Mouse (Mus musculus) liver, postnatal 0 days (tissue): ENCODE results near the gene Cdkl2.

ENCODE experiments used
- CTCF ChIP-seq: sonication (generic); IDR thresholded peaks from 2 replicates; pipeline ENCODE4 v1.5.1; 2016; ENCODE audit warnings: antibody characterized with exemption, low read depth
- EP300 ChIP-seq: IDR thresholded peaks from 2 replicates; pipeline ENCODE4 v1.6.1; 2016; ENCODE audit warnings: antibody characterized with exemption, low read depth, mild to moderate bottlenecking

DNA sequence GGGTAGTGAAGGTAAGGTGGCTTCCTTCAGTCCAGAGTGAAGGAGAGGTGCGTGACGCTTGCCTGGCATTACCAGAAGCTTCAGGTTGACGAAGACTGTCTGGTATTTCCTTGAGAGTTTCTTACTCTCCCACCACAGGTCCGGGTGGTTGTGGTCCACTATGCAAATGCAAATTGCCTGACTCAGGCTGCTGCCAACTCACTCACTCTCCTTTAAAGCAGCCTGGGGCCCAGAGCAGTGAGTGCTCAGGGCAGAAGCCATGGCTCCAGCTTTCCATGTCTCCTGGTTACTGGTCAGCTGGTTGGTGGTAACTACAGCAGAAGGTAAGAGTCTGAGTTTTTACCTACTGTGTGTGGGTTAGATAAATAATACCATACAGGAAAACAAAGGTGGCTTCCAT, 56.4 kb downstream of the Cdkl2 start, which contains the start of gene Odaph:
- TF ChIP-seq CTCF, result no peak
- no peak for TF ChIP-seq EP300
